Mouse (Mus musculus): ENCODE measurements around the gene Cyb5r2. TPM values are rescaled to one million over a fixed set of nuclear protein-coding genes. Genes with fewer than 3 reads are reported as not detected.

Cyb5r2 gene
- polyA plus RNA-seq (2012; ENCODE audit: insufficient read depth, low replicate concordance), result not detected in 2 replicates

GRCm38 (mm10) chr7:107757308-107758151 is at the start of gene Cyb5r2:
Cyb5r2 (minus strand) TSS chr7:107758032.
- H3K27me3 ChIP-seq (replicated peaks), result peaks cover 27% of the 10 kb centered on the region
- H3K4me3 ChIP-seq (replicated peaks), result peak within 1 kb of the TSS; percentile 64
- H3K9me3 ChIP-seq, result no peaks in the 10 kb centered on the region
- H3K36me3 ChIP-seq (replicated peaks; ENCODE audit: low read length), result no peaks in the 10 kb centered on the region
- TF ChIP-seq GATA1 (IDR thresholded peaks at IDR 0.05; ENCODE audit: borderline replicate concordance, low read length), result no peak
- no peak for TF ChIP-seq FLI1 (IDR thresholded peaks at IDR 0.05; ENCODE audit: low read length)
- peaks cover 10% of the 10 kb centered on the region for H3K4me1 ChIP-seq

GRCm38 (mm10) chr7:107802138-107802537 is 44.3 kb upstream of the Cyb5r2 start:
- H3K36me3 ChIP-seq (replicated peaks; ENCODE audit: low read length), result no peaks in the 10 kb centered on the region
- no peak overlapping the region for H3K4me3 ChIP-seq (replicated peaks)
- peaks cover 5% of the 10 kb centered on the region; the same call in 1 of the 2 replicates for H3K9me3 ChIP-seq
- no peaks in the 10 kb centered on the region for H3K27me3 ChIP-seq (replicated peaks)
- no peak for TF ChIP-seq GATA1 (IDR thresholded peaks at IDR 0.05; ENCODE audit: borderline replicate concordance, low read length)
- no peak for TF ChIP-seq FLI1 (IDR thresholded peaks at IDR 0.05; ENCODE audit: low read length)
- H3K4me1 ChIP-seq, result no peaks in the 10 kb centered on the region

DNA sequence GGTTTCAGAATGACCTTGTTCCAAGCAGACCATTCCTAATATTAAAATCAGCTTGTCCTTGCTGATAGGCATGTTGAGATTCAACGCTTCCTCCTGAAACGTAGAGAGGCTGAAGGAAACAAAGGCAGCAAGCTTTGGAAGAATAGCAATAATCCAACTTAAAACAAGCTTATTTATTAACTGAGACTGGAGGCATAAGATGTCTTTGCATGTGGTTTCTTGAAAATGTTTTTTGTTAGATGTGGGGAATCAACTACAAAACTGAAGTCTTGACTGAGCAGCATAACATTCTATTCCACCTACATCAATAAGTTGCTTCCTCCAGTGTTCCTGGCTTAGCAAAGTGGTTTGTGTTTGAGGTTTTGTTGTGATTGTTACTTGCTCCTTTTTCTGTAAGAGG is 43.3 kb upstream of the Cyb5r2 start, which contains the start of gene Ovch2:
Gene Ovch2, minus strand, starts transcription at position 101 of the 400 bp plus-strand sequence.
- Histone ChIP-seq H3K9me3 (peaks cover 5% of the 10 kb centered on the region; the same call in 1 of the 2 replicates), H3K27me3 (replicated peaks) (no peaks in the 10 kb centered on the region), H3K36me3 (replicated peaks; ENCODE audit: low read length) (no peaks in the 10 kb centered on the region), H3K4me3 (replicated peaks) (no peak within 1 kb of the TSS), H3K4me1 (no peaks in the 10 kb centered on the region)
- TF ChIP-seq FLI1 (IDR thresholded peaks at IDR 0.05; ENCODE audit: low read length) (no peak), GATA1 (IDR thresholded peaks at IDR 0.05; ENCODE audit: borderline replicate concordance, low read length) (no peak)

DNA sequence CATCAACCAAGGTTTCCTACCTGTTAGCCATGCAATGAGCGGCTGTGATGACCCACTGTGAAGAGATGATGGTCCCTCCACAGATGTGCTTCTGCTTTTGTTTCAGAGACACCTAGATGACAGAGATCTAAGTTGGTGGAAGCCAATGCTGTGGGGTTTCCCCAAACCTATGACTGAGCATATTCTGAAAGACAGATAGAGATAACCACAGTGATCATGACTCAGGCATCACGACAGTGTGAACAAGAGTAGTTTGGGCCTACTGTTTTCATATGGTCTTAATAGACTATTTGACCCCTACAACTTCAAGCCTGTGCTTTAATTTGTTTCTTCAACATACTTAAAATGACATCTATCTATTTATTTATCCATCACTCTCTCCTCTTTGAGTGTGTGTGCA is 38.7 kb upstream of the Cyb5r2 start:
- no peaks in the 10 kb centered on the region for H3K36me3 ChIP-seq (replicated peaks; ENCODE audit: low read length)
- no peaks in the 10 kb centered on the region for H3K9me3 ChIP-seq
- no peaks in the 10 kb centered on the region for H3K27me3 ChIP-seq (replicated peaks)
- no peak for TF ChIP-seq GATA1 (IDR thresholded peaks at IDR 0.05; ENCODE audit: borderline replicate concordance, low read length)
- no peak for TF ChIP-seq FLI1 (IDR thresholded peaks at IDR 0.05; ENCODE audit: low read length)
- H3K4me3 ChIP-seq (replicated peaks), result no peak overlapping the region
- no peaks in the 10 kb centered on the region for H3K4me1 ChIP-seq

DNA sequence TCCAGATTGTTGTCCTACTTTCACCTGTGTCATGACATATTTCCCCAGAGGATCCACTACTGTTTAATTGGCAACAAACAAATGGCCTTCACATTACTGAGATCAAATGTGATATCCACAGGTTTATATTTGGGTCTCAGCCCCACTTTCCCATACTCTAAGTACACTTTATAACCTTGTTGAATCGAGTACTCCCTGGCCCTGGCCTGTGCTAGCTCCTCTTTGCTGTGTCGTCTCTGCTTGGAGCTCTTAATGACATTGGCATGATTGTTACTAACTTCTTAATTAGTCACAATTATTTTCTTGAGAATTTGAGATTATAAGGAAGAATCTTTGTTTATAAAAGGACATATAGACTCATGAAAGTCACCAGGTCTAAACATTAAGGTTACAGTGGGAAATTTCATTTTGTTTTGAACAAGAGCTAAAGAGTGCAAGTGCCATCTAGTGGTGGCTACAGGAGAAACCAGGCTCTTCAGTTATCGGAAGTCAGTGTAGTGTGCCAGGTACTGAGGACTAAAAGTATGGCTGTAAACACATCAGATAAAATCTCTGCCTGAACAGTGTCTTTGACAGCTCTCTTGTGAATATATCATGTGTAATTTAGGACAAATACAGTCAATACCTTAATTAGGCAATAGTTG is 30.3 kb upstream of the Cyb5r2 start:
- H3K27me3 ChIP-seq (replicated peaks), result peaks cover 4% of the 10 kb centered on the region
- H3K4me1 ChIP-seq, result no peaks in the 10 kb centered on the region
- no peaks in the 10 kb centered on the region for H3K36me3 ChIP-seq (replicated peaks; ENCODE audit: low read length)
- TF ChIP-seq GATA1 (IDR thresholded peaks at IDR 0.05; ENCODE audit: borderline replicate concordance, low read length), result no peak
- TF ChIP-seq FLI1 (IDR thresholded peaks at IDR 0.05; ENCODE audit: low read length), result no peak
- H3K4me3 ChIP-seq (replicated peaks), result no peak overlapping the region
- no peaks in the 10 kb centered on the region for H3K9me3 ChIP-seq

- no peaks in the 10 kb centered on the region for H3K36me3 ChIP-seq (replicated peaks; ENCODE audit: low read length)
- H3K4me3 ChIP-seq (replicated peaks), result no peak overlapping the region
- H3K27me3 ChIP-seq (replicated peaks), result no peaks in the 10 kb centered on the region
- H3K4me1 ChIP-seq, result no peaks in the 10 kb centered on the region
- H3K9me3 ChIP-seq, result no peaks in the 10 kb centered on the region
- no peak for TF ChIP-seq GATA1 (IDR thresholded peaks at IDR 0.05; ENCODE audit: borderline replicate concordance, low read length)
- TF ChIP-seq FLI1 (IDR thresholded peaks at IDR 0.05; ENCODE audit: low read length), result no peak
Measured at GRCm38 (mm10) chr7:107779611-107780010, 21.8 kb upstream of the Cyb5r2 start.

- Histone ChIP-seq H3K27me3 (replicated peaks) (no peaks in the 10 kb centered on the region), H3K4me3 (replicated peaks) (no peak overlapping the region), H3K36me3 (replicated peaks; ENCODE audit: low read length) (no peaks in the 10 kb centered on the region), H3K9me3 (no peaks in the 10 kb centered on the region), H3K4me1 (no peaks in the 10 kb centered on the region)
- TF ChIP-seq FLI1 (IDR thresholded peaks at IDR 0.05; ENCODE audit: low read length) (no peak), GATA1 (IDR thresholded peaks at IDR 0.05; ENCODE audit: borderline replicate concordance, low read length) (no peak)
Measured at GRCm38 (mm10) chr7:107778216-107778615, 20.4 kb upstream of the Cyb5r2 start.

DNA sequence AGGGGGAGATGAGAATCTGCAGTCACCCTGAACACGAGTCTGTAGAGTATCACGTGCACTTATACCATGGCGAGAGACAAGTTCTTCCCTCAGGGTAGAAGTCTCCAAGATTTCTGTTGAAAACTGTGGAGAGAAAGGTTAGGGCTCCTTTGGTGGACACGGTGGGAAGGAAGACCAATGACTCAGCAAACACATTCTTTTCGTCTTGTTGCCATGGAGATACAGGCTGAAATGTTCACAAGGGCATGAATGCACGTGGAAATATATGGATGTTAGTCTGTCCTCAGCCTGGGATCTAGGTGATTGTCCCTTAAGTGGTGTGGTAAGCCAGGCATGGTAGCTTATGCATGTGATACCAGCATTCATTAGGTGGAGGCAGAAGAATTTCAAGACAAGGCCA is 13.0 kb upstream of the Cyb5r2 start:
- Histone ChIP-seq H3K36me3 (replicated peaks; ENCODE audit: low read length) (no peaks in the 10 kb centered on the region), H3K9me3 (no peaks in the 10 kb centered on the region), H3K27me3 (replicated peaks) (no peaks in the 10 kb centered on the region), H3K4me3 (replicated peaks) (no peak overlapping the region), H3K4me1 (no peaks in the 10 kb centered on the region)
- no peak for TF ChIP-seq FLI1 (IDR thresholded peaks at IDR 0.05; ENCODE audit: low read length)
- no peak for TF ChIP-seq GATA1 (IDR thresholded peaks at IDR 0.05; ENCODE audit: borderline replicate concordance, low read length)

DNA sequence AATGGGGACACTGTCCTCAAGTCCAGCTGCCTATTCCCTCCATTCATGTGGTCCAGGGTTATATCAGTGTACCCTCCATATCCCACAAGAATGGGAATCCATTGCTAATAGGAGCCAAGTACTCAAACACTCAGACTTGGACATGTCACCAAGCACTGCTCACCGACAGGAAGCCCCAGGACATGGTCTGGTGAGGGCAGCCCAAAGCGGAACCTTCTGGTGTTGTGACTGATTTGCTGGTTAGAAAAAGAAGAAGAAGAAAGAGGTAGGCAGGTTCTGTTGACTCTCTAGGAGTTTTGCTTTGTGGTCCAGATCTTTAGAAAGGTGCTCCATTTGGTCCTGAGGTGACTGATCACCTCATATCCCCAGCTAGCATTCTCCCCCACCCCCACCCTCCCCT is 1.1 kb downstream of the Cyb5r2 start:
- no peak overlapping the region for H3K4me3 ChIP-seq (replicated peaks)
- H3K9me3 ChIP-seq, result no peaks in the 10 kb centered on the region
- peaks cover 10% of the 10 kb centered on the region for H3K4me1 ChIP-seq
- H3K36me3 ChIP-seq (replicated peaks; ENCODE audit: low read length), result no peaks in the 10 kb centered on the region
- TF ChIP-seq GATA1 (IDR thresholded peaks at IDR 0.05; ENCODE audit: borderline replicate concordance, low read length) (no peak), FLI1 (IDR thresholded peaks at IDR 0.05; ENCODE audit: low read length) (no peak)
- peaks cover 29% of the 10 kb centered on the region for H3K27me3 ChIP-seq (replicated peaks)

DNA sequence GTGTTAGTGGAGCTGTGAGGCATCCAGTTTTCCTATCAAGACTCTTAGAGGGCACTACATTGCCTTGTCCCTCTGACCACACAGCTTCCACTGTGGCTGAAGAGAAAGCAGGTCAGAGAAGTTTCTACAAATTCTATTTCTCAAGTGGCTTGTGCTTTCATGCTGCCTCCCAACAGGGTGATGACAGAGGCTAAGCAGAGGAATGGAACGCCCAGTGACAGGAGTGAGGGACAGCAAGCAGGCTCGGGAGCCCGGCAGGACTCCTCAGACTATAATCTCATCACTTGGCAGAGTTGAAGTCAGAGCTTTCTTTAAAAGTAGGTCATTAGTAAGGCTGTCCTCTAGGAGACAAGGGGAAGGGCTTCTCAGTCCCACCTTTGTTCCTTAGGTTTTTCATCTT is 1.9 kb downstream of the Cyb5r2 start:
- Histone ChIP-seq H3K9me3 (no peaks in the 10 kb centered on the region), H3K4me1 (peaks cover 10% of the 10 kb centered on the region), H3K36me3 (replicated peaks; ENCODE audit: low read length) (no peaks in the 10 kb centered on the region), H3K4me3 (replicated peaks) (no peak overlapping the region), H3K27me3 (replicated peaks) (peaks cover 29% of the 10 kb centered on the region)
- no peak for TF ChIP-seq GATA1 (IDR thresholded peaks at IDR 0.05; ENCODE audit: borderline replicate concordance, low read length)
- no peak for TF ChIP-seq FLI1 (IDR thresholded peaks at IDR 0.05; ENCODE audit: low read length)

Measured in megakaryocyte, embryonic 14.5 days (primary cell).